Mouse (Mus musculus): Measurements from ENCODE around the gene Gm49396. TPM values are rescaled to one million over a fixed set of nuclear protein-coding genes. Genes with fewer than 3 reads are reported as not detected.

The Gm49396 gene
- polyA plus RNA-seq, 1 experiment: 1.0 TPM

GRCm38 (mm10) chr7:30608476-30608875 is 45.3 kb downstream of the Gm49396 start:
- Histone ChIP-seq H3K4me3 (no peak overlapping the region), H3K36me3 (ENCODE audit: control insufficient read depth, insufficient read depth) (no peaks in the 10 kb centered on the region), H3K27me3 (ENCODE audit: control insufficient read depth, insufficient read depth, insufficient read length) (no peaks in the 10 kb centered on the region), H3K4me2 (ENCODE audit: low read depth) (no peak overlapping the region), H3ac (ENCODE audit: control insufficient read depth, insufficient read length) (no peak overlapping the region), H3K79me2 (ENCODE audit: control insufficient read depth, insufficient read depth) (no peaks in the 10 kb centered on the region)
- TF ChIP-seq MYOD1 (IDR thresholded peaks at IDR 0.05; ENCODE audit: control insufficient read depth in 1 of 3, insufficient read length in 2 of 3, low read depth in 2 of 3) (no peak), POLR2AphosphoS2 (IDR thresholded peaks at IDR 0.05; ENCODE audit: insufficient read length, low read depth) (no peak), MAX (IDR thresholded peaks at IDR 0.05; ENCODE audit: low read depth) (no peak), E2F4 (IDR thresholded peaks at IDR 0.05; ENCODE audit: insufficient read depth) (no peak), POLR2A (IDR thresholded peaks at IDR 0.05; ENCODE audit: insufficient read length, low read depth) (no peak), SRF (IDR thresholded peaks at IDR 0.05; ENCODE audit: control insufficient read depth, insufficient read length, low read depth) (no peak), TCF12 (IDR thresholded peaks at IDR 0.05; ENCODE audit: insufficient read depth, poor library complexity, severe bottlenecking) (no peak), MYOG (IDR thresholded peaks at IDR 0.05; ENCODE audit: control insufficient read depth in 1 of 3, insufficient read depth in 1 of 3, insufficient read length in 2 of 3, low read depth in 2 of 3) (no peak), REST (IDR thresholded peaks at IDR 0.05; ENCODE audit: insufficient read depth, insufficient read length) (no peak), USF1 (IDR thresholded peaks at IDR 0.05; ENCODE audit: low read depth) (no peak), TCF3 (IDR thresholded peaks at IDR 0.05; ENCODE audit: insufficient read length, low read depth) (no peak), CEBPB (IDR thresholded peaks at IDR 0.05; ENCODE audit: insufficient read depth, poor library complexity, severe bottlenecking) (no peak)

- H3K4me2 ChIP-seq (ENCODE audit: low read depth): no peak overlapping the region
- no peak overlapping the region for H3K4me3 ChIP-seq
- no peaks in the 10 kb centered on the region for H3K79me2 ChIP-seq (ENCODE audit: control insufficient read depth, insufficient read depth)
- no peak overlapping the region for H3ac ChIP-seq (ENCODE audit: control insufficient read depth, insufficient read length)
- H3K36me3 ChIP-seq (ENCODE audit: control insufficient read depth, insufficient read depth): no peaks in the 10 kb centered on the region
- H3K27me3 ChIP-seq (ENCODE audit: control insufficient read depth, insufficient read depth, insufficient read length): no peaks in the 10 kb centered on the region
- TF ChIP-seq CEBPB (IDR thresholded peaks at IDR 0.05; ENCODE audit: insufficient read depth, poor library complexity, severe bottlenecking): no peak
- no peak for TF ChIP-seq SRF (IDR thresholded peaks at IDR 0.05; ENCODE audit: control insufficient read depth, insufficient read length, low read depth)
These were observed 46.9 kb downstream of the Gm49396 start for GRCm38 (mm10) chr7:30610043-30610442.

- no peak within 1 kb of the TSS for H3ac ChIP-seq (ENCODE audit: control insufficient read depth, insufficient read length)
- no peak within 1 kb of the TSS for H3K4me3 ChIP-seq
- TF ChIP-seq CEBPB (IDR thresholded peaks at IDR 0.05; ENCODE audit: insufficient read depth, poor library complexity, severe bottlenecking) (no peak), REST (IDR thresholded peaks at IDR 0.05; ENCODE audit: insufficient read depth, insufficient read length) (no peak), TCF12 (IDR thresholded peaks at IDR 0.05; ENCODE audit: insufficient read depth, poor library complexity, severe bottlenecking) (no peak), POLR2AphosphoS2 (IDR thresholded peaks at IDR 0.05; ENCODE audit: insufficient read length, low read depth) (no peak), MAX (IDR thresholded peaks at IDR 0.05; ENCODE audit: low read depth) (no peak), POLR2A (IDR thresholded peaks at IDR 0.05; ENCODE audit: insufficient read length, low read depth) (no peak)
- no peaks in the 10 kb centered on the region for H3K27me3 ChIP-seq (ENCODE audit: control insufficient read depth, insufficient read depth, insufficient read length)
- no peak within 1 kb of the TSS for H3K4me2 ChIP-seq (ENCODE audit: low read depth)
- peaks cover 14% of the 10 kb centered on the region for H3K36me3 ChIP-seq (ENCODE audit: control insufficient read depth, insufficient read depth)
- no peaks in the 10 kb centered on the region for H3K79me2 ChIP-seq (ENCODE audit: control insufficient read depth, insufficient read depth)
These were observed 49.7 kb downstream of the Gm49396 start, which contains the start of gene Upk1a for GRCm38 (mm10) chr7:30612654-30613402. Gene Upk1a, minus strand, starts transcription at chr7:30612847.

- TF ChIP-seq TCF12 (IDR thresholded peaks at IDR 0.05; ENCODE audit: insufficient read depth, poor library complexity, severe bottlenecking) (no peak), TCF3 (IDR thresholded peaks at IDR 0.05; ENCODE audit: insufficient read length, low read depth) (no peak), SRF (IDR thresholded peaks at IDR 0.05; ENCODE audit: control insufficient read depth, insufficient read length, low read depth) (no peak), POLR2AphosphoS2 (IDR thresholded peaks at IDR 0.05; ENCODE audit: insufficient read length, low read depth) (no peak), MYOG (IDR thresholded peaks at IDR 0.05; ENCODE audit: control insufficient read depth in 1 of 3, insufficient read depth in 1 of 3, insufficient read length in 2 of 3, low read depth in 2 of 3) (no peak), REST (IDR thresholded peaks at IDR 0.05; ENCODE audit: insufficient read depth, insufficient read length) (no peak), MYOD1 (IDR thresholded peaks at IDR 0.05; ENCODE audit: control insufficient read depth in 1 of 3, insufficient read length in 2 of 3, low read depth in 2 of 3) (no peak)
- peaks cover 21% of the 10 kb centered on the region for H3K36me3 ChIP-seq (ENCODE audit: control insufficient read depth, insufficient read depth)
- H3ac ChIP-seq (ENCODE audit: control insufficient read depth, insufficient read length): no peak overlapping the region
- H3K4me2 ChIP-seq (ENCODE audit: low read depth): no peak overlapping the region
- H3K4me3 ChIP-seq: no peak overlapping the region
- no peaks in the 10 kb centered on the region for H3K79me2 ChIP-seq (ENCODE audit: control insufficient read depth, insufficient read depth)
- no peaks in the 10 kb centered on the region for H3K27me3 ChIP-seq (ENCODE audit: control insufficient read depth, insufficient read depth, insufficient read length)
These were observed 50.5 kb downstream of the Gm49396 start for GRCm38 (mm10) chr7:30613529-30614112.

- TF ChIP-seq POLR2A (IDR thresholded peaks at IDR 0.05; ENCODE audit: insufficient read length, low read depth) (no peak), SRF (IDR thresholded peaks at IDR 0.05; ENCODE audit: control insufficient read depth, insufficient read length, low read depth) (no peak), TCF12 (IDR thresholded peaks at IDR 0.05; ENCODE audit: insufficient read depth, poor library complexity, severe bottlenecking) (no peak), REST (IDR thresholded peaks at IDR 0.05; ENCODE audit: insufficient read depth, insufficient read length) (no peak), MYOD1 (IDR thresholded peaks at IDR 0.05; ENCODE audit: control insufficient read depth in 1 of 3, insufficient read length in 2 of 3, low read depth in 2 of 3) (no peak), MYOG (IDR thresholded peaks at IDR 0.05; ENCODE audit: control insufficient read depth in 1 of 3, insufficient read depth in 1 of 3, insufficient read length in 2 of 3, low read depth in 2 of 3) (no peak), MAX (IDR thresholded peaks at IDR 0.05; ENCODE audit: low read depth) (no peak), USF1 (IDR thresholded peaks at IDR 0.05; ENCODE audit: low read depth) (no peak), TCF3 (IDR thresholded peaks at IDR 0.05; ENCODE audit: insufficient read length, low read depth) (no peak), CEBPB (IDR thresholded peaks at IDR 0.05; ENCODE audit: insufficient read depth, poor library complexity, severe bottlenecking) (no peak), POLR2AphosphoS2 (IDR thresholded peaks at IDR 0.05; ENCODE audit: insufficient read length, low read depth) (no peak), E2F4 (IDR thresholded peaks at IDR 0.05; ENCODE audit: insufficient read depth) (no peak)
- H3K4me2 ChIP-seq (ENCODE audit: low read depth): no peak overlapping the region
- no peak overlapping the region for H3K4me3 ChIP-seq
- peaks cover 21% of the 10 kb centered on the region for H3K36me3 ChIP-seq (ENCODE audit: control insufficient read depth, insufficient read depth)
- no peak overlapping the region for H3ac ChIP-seq (ENCODE audit: control insufficient read depth, insufficient read length)
- H3K27me3 ChIP-seq (ENCODE audit: control insufficient read depth, insufficient read depth, insufficient read length): no peaks in the 10 kb centered on the region
- H3K79me2 ChIP-seq (ENCODE audit: control insufficient read depth, insufficient read depth): peaks cover 2% of the 10 kb centered on the region
These were observed 51.3 kb downstream of the Gm49396 start for GRCm38 (mm10) chr7:30614454-30614853.
